Mouse (Mus musculus): ENCODE results near the gene Map4.
"Not testable (repeated sequence)": the region's sequence is repeated elsewhere in the genome, so short reads cannot be mapped to it uniquely, and the experiment has no call there.

Map4 gene

DNA sequence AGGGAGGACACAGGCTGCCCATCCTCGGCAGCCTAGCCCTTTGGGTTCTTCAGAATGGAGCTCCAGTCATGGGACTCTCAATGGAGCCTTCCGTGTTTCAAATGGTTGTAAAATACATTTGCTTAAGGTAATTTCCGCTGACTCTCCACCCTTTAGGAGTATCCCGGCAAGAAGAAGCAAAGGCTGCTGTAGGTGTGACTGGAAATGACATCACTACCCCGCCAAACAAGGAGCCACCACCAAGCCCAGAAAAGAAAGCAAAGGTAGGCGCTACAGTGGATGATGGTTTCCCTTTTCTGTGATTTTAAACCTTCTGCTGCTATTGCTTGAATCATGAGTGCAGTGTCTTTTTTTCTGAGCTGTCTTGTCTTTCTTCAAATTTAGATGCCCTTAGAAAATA lies 131.6 kb downstream of the Map4 start:
- in situ Hi-C loops (cut with MseI, MboI): no loop called here

DNA sequence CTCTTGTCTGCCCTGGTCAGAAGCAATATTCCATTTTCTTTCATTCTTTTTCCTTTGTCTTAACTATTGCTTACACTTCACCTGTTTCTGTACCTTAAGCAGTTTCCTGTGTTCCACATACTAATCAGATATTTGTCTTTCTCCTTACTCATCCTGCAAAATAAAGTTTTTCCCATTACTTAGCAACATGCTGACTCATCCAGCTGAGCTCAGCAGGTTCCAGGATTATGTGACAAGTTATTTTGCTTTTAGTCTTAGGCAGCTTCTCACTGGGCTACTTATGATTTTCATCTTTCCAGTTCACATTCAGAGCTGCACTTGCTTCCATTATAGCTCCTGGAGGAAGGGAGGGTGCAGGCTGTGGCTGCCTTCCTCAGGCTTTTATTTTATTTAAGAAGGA lies 133.4 kb downstream of the Map4 start:
- in situ Hi-C loops (cut with MseI, MboI): no loop called here

DNA sequence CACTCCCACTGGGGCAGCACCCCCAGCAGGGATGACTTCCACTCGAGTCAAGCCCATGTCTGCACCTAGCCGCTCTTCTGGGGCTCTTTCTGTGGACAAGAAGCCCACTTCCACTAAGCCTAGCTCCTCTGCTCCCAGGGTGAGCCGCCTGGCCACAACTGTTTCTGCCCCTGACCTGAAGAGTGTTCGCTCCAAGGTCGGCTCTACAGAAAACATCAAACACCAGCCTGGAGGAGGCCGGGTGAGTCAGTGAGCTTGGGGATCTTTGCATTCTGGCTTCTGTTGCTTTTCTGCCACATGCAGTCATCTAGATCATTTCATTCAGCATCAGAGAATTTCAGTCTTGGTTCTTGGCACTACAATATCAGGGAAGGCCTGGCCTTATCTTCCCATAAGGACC lies 137.5 kb downstream of the Map4 start:
- in situ Hi-C loops (cut with MseI, MboI): no loop called here

DNA sequence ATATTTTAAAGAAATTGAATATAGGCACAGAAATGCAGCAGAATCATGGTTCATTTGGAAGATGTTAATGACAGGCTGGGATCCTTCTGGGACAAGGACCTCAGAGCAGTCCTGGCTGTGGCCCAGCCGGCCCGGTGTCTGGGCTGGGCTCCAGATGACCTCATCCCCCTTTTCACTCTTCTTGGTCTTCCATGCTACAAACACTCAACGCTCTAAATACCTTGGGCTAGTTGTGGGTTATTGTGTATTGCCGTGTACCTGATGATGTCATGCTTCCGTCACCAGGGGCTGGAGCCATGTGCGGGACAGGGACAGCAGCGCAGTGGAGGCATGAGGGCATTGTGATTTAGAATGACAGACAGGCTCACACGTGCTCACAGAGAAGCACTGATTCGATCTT lies 139.1 kb downstream of the Map4 start:
- in situ Hi-C loops (cut with MseI, MboI): no loop called here

DNA sequence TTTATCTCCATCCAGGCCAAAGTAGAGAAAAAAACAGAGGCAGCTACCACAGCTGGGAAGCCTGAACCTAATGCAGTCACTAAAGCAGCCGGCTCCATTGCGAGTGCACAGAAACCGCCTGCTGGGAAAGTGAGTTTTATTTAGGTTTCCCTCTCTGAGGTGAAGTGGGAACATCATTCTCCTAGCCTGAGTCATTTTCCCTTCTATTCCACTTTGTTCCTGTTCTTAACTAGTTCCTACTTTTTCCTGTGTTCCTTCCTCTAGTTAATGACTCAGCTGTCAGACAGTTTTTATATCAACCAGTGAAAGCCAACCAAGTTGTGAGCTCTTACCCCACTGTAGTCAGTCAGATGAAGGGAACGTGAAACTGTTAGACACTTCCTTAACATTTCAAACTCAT lies 139.8 kb downstream of the Map4 start:
- in situ Hi-C loops (cut with MseI, MboI): no loop called here

DNA sequence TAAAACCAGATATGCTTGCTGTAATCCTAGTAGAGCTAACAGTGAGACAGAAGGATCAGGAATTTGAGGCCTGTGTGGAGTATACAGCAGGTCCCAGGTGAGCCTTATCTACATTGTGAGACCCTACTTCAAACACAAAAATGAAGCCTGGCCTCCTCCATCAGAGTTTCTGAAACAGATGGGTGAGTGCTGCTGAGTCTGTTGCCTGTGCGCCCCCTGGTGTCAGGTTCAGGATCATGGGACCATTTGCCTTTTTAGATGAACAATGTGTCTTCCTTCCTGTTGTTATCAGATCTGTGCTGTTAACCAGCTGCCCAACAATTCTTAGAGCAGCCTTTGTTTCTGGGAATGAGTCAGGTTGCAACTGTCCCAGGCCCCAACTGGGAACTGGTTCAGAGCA lies 140.6 kb downstream of the Map4 start:
- in situ Hi-C loops (cut with MseI, MboI): no loop called here

DNA sequence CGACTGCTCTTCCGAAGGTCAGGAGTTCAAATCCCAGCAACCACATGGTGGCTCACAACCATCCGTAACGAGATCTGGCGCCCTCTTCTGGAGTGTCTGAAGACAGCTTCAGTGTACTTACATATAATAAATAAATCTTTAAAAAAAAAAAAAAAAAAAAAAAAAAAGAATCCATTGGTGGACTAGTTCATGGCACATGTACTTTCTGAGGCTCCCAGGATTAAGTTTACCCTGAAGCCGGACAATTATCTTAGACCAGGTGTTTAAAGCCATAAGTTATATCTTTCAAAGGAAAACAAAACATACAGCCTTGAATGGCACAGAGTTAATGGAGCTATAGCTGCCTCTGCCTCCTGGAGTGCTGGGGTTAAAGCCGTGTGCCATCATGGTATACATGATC lies 145.2 kb downstream of the Map4 start:
- in situ Hi-C loops (cut with MseI, MboI): not testable (repeated sequence)

DNA sequence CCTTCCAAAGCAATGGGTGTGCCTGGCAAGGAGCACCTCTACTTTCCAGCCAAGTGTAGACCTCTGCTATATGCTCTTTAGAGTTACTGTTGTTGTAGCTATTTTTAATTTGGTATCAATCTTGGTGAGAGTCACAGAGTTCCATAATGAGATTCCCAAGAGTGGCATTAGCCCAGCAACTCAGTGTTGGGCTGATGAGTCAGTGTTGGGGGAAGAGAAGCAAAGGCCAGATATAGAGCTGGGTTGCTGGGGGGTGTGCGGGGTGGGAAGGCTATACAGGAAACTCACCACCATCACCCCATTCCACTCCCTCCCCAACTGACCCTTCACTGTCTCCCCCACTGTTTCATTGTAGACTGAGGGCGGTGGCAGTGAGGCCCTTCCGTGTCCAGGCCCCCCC lies 149.8 kb downstream of the Map4 start:
- in situ Hi-C loops (cut with MseI, MboI): no loop called here

DNA sequence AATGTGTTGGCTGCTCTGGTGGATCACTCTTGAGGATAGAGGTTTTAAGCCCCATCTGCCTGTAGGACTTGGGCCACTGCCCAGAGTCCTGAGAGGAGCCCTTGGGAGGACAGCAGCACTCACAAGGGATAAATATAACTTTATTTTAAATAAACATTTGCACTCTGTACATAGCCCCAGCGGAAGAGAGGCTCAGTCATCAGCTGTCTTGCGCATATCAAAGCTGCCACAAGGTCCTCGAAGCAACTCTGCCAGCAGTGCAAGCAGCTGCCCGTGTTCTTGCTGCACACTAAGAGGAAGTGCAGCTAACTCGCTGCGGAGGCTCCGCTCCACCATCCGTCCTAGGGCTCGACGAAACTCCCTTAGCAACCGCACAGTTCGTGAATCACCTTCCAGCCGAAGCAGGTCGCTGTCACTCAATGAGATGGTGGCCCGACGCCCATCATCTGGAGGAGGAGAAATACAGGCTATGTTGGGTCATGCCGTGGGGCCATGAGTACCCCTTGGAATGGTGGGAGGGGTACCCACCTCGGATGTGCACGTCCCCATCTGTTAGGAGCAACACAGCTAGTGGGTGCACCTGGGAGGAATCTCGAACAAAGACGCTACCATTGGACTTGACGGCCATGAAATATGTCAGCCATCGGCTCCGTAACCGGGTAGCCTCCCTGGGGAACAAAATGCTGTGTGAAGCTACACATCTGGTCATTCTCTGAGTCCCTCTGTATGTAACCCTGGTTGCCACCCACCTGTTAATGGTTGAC lies 153.1 kb downstream of the Map4 start:
- in situ Hi-C loops (cut with MseI, MboI): no loop called here

DNA sequence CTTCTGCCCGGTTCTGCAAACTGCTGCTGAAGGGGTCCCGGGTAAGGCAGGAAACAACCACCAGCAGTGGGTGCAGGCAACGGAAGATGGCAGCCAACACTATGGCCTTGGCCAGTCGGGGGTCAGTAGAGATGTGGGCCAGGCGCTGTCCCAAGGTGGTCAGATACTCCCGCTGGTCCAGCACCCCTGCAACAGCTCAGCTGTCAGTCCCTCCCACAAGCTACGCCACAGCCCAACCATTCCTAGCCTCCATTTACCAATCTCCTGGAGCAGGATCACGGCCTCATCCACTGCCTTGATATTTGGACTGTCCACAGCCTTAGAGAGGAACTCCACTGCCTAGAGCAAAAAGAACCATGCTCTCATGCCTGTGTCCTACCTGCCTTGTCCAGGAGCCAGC lies 154.4 kb downstream of the Map4 start:
- in situ Hi-C loops (cut with MseI, MboI): no loop called here

DNA sequence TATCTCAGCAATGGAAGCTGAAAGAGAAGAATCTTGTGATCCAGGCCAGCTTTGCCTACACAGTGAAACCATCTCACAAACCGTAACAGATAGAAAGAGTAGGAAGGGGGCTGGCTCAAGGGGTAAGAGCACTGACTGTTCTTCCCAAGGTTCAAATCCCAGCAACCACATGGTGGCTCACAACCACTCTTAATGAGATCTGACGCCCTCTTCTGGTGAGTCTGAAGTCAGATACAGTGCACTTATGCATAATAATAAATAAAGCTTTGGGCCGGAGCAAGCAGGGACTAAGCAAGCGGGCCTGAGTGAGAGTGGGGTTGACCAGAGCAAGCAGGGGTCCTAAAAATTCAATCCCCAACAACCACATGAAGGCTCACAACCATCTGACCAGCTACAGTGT lies 162.0 kb downstream of the Map4 start:
- in situ Hi-C loops (cut with MseI, MboI): no loop called here

DNA sequence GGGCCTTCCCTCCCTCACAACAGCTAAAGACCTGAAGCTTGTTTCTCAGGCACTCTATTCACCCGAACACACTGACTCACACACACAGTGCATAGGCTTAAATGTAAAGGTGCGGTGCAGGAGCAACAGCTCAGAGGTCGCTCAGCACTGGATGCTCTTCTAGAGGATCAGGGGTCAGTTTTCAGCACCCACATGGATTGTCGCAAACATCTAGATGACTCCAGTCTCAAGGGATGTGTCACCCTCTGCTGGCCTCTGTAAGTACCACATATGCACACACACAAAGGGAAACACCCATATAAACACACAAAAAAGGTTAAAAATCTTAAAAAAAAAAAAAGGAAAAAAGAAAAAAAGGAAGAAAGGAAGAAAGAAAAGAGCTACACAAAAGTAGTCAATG lies 163.5 kb downstream of the Map4 start:
- in situ Hi-C loops (cut with MseI, MboI): no loop called here

DNA sequence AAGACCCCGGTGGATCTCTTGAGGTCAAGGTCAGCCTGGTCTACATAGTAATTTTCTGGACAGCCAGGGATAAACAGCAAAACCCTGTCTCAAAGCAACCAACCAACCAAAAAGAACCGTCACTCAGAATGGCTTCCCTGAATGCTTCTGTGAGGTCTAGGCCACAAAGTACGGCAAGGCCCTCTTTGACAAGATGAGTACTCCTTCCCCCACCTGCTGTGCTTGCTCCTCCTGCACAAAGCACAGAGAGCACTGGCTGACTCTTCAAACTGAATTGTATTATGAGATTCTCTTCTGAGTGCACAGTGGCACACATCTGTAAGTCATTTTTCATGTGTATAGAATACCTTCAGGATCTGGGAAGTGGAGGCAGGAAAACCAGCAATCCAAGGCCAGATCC lies 166.5 kb downstream of the Map4 start:
- in situ Hi-C loops (cut with MseI, MboI): no loop called here

DNA sequence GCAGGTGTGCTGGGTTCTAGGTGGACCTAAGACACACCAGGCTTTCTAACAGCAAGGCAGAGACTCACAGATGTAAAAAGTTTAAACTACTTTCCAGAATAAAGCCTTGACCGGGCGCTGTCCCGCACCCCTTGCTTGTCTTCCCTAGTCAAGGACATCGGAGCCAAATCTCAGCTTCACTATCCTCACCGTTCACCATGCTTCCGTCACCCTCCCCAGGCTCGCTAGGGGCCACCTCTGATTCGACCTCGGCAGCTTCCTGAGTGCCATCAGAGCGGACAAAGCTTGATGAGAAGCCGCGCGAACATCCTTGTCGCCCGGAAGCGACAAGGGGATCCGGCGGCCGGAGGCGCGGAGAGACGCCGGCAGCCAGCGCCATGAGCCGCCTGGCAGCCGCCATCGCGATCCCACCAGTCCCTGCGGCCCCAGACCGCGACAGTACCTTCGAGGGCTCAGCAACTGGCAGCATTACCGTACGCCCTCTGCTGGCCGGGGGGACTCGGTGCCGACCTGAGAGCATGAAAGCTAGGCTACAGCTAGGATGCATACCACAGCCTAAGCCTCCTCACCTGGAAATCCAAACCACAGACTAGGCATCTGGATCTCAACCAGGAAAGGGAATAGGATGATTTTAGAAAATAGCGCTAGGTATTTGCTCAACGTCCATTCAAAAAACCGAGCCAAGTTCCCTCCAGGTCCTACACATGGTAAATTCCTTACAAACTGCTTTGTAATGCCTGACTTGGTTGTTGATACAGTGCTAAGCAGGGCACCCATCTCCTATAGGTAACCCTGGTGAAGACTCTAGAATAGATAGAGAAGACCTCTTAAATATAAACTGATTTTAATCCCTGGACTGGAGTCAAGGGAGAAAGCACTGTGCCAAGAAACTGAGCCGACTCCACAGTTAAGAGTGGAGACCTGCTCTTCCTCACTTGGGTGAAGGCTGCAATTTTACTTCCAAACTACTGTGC lies 169.7 kb downstream of the Map4 start:
- in situ Hi-C loops (cut with MseI, MboI): no loop called here

DNA sequence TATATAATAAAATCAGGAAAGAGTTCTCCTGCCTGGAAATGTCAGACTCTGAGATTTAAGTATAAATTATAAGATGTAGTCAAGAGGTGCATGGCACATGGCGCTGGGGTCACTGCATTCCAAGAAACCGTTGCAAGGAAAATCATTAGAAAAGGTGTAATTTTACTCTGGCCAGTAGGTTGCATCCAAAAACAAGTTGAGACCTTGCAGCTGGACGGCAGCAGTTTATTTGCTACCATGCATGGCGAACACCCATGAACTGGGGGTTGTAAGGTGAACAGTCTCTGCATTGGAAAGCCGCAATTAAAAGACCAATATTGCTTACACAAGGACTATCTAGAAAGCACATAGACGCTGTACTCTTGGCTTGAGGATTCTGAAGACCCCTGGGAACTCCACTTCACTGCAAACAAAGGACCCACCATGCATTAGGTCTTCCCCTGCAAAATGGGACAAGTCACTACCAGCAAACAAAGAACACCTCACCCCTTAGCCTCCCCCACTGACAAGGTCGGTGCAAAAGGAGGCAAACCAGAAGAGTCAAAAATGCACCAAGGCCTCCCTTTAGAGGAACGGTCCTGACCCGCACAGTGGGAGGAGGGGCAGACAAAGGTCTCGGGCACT lies 185.2 kb downstream of the Map4 start:
- in situ Hi-C loops (cut with MseI, MboI): no loop called here

DNA sequence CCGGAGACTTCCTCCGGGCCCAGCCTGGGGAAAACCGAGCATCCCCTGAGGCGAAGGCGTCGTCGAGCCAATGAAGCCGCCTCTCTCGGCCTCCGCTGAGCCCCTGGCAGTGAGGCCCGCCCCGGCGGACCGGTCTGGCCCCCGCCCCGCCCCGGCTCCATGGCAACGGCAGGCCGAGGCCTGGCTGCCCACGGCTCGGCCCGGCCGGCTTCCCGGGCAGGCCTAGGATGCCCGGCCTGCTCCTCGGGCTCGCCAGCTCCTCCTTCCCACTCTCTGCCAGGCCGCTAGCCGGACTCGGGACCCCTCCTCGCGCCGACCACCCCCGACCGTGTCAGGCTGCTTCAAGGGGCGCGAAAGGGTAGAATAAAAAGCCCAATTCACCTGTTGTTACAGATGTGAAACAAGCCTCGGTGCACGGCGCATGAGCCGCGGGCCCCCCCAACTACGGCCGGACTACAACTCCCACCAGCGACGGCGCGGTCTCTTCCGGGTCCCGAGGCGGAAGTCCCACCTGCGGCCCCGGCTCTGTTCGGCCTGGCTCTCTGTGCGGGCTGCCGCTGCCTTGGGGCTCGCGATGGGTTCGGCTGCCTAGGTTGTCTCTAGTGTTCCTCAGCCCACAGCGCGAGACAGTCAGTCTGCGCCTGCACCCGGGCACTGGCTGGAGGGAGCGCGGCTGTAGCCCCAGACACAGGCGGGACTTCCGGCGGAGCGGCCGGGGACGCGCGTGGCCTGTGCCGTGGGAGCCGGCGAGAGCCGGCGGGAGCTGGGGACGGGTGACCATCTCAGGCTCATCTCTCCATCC lies 185.9 kb downstream of the Map4 start, which contains the start of gene Smarcc1:
Smarcc1 (plus strand) TSS at position 732 of the 802 bp plus-strand sequence.
- in situ Hi-C loops (cut with MseI, MboI): no loop called here

DNA sequence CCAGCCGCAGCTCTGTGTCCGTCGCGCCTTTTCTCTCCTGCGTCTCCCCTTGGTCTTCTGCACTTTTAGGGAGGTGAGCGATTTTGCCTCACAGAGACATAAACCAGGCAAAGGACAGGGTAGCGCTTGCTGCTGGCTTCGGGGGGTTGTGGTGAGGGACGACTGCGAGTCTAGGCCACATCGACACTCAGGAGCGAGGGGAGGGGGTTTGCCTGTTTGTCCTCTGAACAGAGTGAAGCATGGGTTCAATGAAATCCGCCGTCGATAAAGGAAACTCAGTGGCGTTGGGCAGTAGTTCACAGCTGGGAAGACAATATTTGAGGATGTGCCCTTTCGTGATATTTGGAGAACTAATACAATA lies 186.5 kb downstream of the Map4 start, which contains the start of gene Dhx30:
Dhx30 (minus strand) TSS at position 52 of the 361 bp plus-strand sequence.
- in situ Hi-C loops (cut with MseI, MboI): no loop called here

DNA sequence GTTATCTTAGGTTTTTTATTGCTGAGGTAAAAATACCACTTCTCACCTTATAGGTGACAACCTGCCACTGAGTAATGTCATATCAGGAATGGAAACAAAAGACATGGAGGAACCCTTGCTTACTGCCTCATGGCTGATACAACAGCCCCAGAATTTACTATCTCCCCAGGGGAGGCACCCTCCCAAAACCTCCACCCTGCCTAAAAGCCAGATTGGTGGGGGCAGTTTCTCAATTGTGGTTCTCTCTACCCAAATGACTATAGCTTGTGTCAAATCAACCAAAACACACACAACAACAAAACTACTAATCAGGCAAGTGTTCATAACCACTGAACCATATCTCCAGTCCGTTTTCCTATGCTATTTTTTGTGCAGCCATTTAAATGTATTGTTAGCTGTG lies 187.0 kb downstream of the Map4 start:
- in situ Hi-C loops (cut with MseI, MboI): no loop called here

DNA sequence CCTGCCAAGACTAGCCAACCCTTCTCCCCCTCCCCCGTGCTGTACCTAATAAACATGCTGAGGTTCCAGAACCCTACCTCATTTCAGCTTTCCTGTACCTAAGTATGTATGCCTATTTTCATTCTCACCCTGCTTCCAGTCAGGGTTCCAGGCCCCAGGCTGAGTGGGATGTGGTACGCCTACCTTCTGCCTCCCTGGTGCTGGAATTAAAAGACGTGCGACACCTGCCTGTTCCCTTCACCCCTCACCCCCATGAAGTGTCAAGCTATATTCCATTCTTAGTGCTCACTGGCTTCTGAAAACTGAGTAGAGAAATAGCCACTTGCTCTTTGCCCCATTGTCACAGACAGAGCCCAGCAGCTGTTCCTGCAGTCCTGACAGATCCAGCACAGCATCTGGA lies 190.2 kb downstream of the Map4 start:
- in situ Hi-C loops (cut with MseI, MboI): no loop called here

DNA sequence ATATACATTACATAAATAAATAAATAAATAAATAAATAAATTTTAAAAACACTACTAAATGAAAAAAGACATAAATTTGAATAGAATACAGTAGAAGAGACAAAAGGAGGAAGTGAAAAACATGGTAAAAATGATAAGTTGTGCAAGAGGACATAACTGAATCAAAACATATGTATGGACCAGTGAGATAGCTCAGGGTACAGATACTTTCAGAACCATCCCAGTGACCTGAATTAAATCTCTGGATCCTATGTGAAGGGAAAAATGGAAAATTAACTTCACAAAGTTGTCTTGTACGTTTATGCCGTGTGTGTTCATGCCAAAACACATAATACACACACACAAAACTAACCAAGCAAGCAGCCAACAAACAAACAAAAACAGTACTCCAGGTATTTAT lies 192.1 kb downstream of the Map4 start:
- in situ Hi-C loops (cut with MseI, MboI): no loop called here

DNA sequence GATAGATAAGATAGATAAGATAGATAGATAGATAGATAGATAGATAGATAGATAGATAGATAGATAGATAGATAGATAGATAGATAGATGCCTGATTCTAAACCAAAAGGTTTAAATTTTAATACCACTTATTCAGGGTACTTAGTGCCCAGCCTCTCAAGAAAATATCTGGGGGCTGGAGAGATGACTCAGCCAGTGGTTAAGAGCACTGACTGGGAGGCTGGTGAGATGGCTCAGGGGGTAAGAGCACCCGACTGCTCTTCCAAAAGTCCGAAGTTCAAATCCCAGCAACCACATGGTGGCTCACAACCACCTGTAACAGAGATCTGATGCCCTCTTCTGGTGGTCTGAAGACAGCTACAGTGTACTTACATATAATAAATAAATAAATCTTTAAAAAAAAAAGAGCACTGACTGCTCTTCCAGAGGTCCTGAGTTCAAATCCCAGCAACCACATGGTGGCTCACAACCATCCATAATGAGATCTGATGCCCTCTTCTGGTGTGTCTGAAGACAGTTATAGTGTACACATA lies 192.8 kb downstream of the Map4 start:
- in situ Hi-C loops (cut with MseI, MboI): not testable (repeated sequence)

Measured in mouse trophoblast stem cell (cell line).